Mouse (Mus musculus) layer of hippocampus, adult 18-20 months (tissue): ENCODE results near the gene Pkhd1. TPM values are rescaled to one million over a fixed set of nuclear protein-coding genes. Genes with fewer than 3 reads are reported as not detected.

ENCODE experiments used
- DNase-seq, 2 experiments: peaks; one replicate each; pipeline ENCODE4 v3.0.0; 2022; ENCODE audit warnings: low spot score in 2 of 2
- total RNA-seq, 2 experiments: library from RNA; stranded (reverse); gene quantifications; 2 replicates each; pipeline ENCODE4 v1.2.3; 2021

Gene Pkhd1
- total RNA-seq, 2 experiments from 2014 or later = 0.02 to 0.20 TPM

GRCm38 (mm10) chr1:20017619-20018018 is 600.2 kb downstream of the Pkhd1 start:
- DNase-seq = no peak

Other genes with a start within 250 kb of the Pkhd1 start
- gene Il17a, start 112.8 kb upstream of the Pkhd1 start, total RNA-seq = not detected
- gene Il17f, start 172.6 kb upstream of the Pkhd1 start, total RNA-seq = under 1 TPM in 1 of 2 experiments, not detected in 1; 0.38 TPM
- gene Mcm3, start 202.2 kb upstream of the Pkhd1 start, total RNA-seq = 1 to 10 TPM; 3.8 to 4.2 TPM